Mouse (Mus musculus) kidney, embryonic 14.5 days (tissue): ENCODE results near the gene Tmem167. TPM values are rescaled to one million over a fixed set of nuclear protein-coding genes. Genes with fewer than 3 reads are reported as not detected.
"Not testable (repeated sequence)": the region's sequence is repeated elsewhere in the genome, so short reads cannot be mapped to it uniquely, and the experiment has no call there.

Experiments used
- ATAC-seq: fragments of 200-750 bp; cut with Nextera tagmentation; 2 replicates; pipeline ENCODE4 v1.8.0; 2017; ENCODE audit warnings: moderate number of reproducible peaks, mild to moderate bottlenecking, moderate TSS enrichment, moderate library complexity; ENCODE audit not compliant: low FRiP score, low TSS enrichment
- H3K27ac ChIP-seq: fragments of 300-500 bp; sonication (generic); 2 replicates; pipeline ENCODE4 v1.5.1; 2014; ENCODE audit warnings: low read depth, mild to moderate bottlenecking, low read length, moderate library complexity, mixed read lengths
- H3K27me3 ChIP-seq: fragments of 300-500 bp; sonication (generic); 2 replicates; pipeline ENCODE4 v1.6.1; 2014; ENCODE audit warnings: mild to moderate bottlenecking, low read length; ENCODE audit not compliant: control insufficient read depth, insufficient read depth
- H3K36me3 ChIP-seq: fragments of 300-500 bp; sonication (generic); 2 replicates; pipeline ENCODE4 v1.6.1; 2014; ENCODE audit warnings: low read length, mixed read lengths; ENCODE audit not compliant: control insufficient read depth, insufficient read depth
- H3K4me1 ChIP-seq: fragments of 300-500 bp; sonication (generic); 2 replicates; pipeline ENCODE4 v1.6.1; 2014; ENCODE audit warnings: low read length, mixed read lengths; ENCODE audit not compliant: control insufficient read depth, insufficient read depth
- H3K4me2 ChIP-seq: fragments of 300-500 bp; sonication (generic); replicated peaks from 2 replicates; pipeline ENCODE4 v1.6.1; 2014; ENCODE audit warnings: low read depth, mild to moderate bottlenecking, low read length
- H3K4me3 ChIP-seq: fragments of 300-500 bp; sonication (generic); 2 replicates; pipeline ENCODE4 v1.5.1; 2014; ENCODE audit warnings: mild to moderate bottlenecking, low read length
- H3K9ac ChIP-seq: fragments of 300-500 bp; sonication (generic); 2 replicates; pipeline ENCODE4 v1.6.1; 2014; ENCODE audit warnings: low read depth, mild to moderate bottlenecking, low read length, moderate library complexity
- H3K9me3 ChIP-seq: fragments of 300-500 bp; sonication (generic); 2 replicates; pipeline ENCODE4 v1.6.1; 2016; ENCODE audit warnings: low read length; ENCODE audit not compliant: control insufficient read depth
- WGBS: fragments of 180-500 bp; shearing (Covaris S2); extraction: QIAGEN DNeasy Blood & Tissue Kit; methylation state at CpG from one replicate; pipeline ENCODE4 v1.1.7; 2014; 5-methylcytosine and 5-hydroxymethylcytosine counted together
- polyA plus RNA-seq: library from polyadenylated mRNA; unstranded; fragments of >200 nt; fragmentation: Nextera tagmentation; extraction: Ambion mirVana; gene quantifications from 2 replicates; pipeline ENCODE4 v1.2.1, GENCODE M21; 2014

Gene Tmem167
- polyA plus RNA-seq = 77.0 and 88.9 TPM in 2 replicates

DNA sequence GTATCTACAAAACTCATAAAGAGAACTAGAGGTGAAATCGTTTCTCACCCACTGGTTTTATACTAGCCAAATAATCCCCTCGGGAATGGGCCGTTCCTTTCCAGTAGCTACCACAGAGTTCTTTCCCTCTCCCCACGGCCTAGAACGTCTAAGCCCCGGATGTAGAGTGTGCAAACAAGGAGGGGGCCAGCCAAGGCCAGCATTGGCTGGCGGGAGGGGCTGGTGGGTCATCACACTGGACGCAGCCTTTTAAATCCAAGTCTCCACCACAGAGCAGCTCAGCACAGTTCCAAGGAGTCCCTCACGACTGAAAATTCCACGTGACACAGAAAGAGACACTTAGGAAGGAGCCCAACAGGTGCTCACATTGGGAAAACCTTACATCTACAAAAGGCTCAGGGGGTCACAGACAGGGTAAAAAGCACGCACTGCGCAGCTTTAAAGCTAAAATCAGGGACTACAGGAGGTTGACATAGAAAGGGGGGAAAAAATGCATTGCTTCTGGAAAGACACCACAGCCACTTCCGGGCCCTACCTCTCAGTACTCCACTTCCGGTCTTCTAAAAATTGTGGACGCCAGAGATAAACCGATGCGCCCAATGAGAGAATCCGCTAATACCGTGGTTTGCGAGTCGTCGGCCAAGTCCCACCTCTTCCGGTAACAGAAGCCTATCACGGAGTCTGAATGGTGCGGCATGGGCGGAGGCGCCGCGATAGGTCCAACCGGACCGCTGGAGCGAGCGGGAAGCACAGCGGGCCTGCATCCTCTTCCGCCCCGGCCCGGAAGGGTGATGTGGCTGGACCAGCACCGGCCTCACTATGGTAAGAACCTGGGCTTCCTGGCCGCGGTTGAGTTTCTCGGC, at the start of gene Tmem167, which contains the start of gene Xrcc4:
Gene Tmem167, plus strand, starts transcription at position 162 of the 863 bp plus-strand sequence.
Gene Xrcc4, minus strand, starts transcription at position 647 of the 863 bp plus-strand sequence.
- Histone ChIP-seq H3K4me3 (peak within 1 kb of the TSS; percentile 93), H3K27ac (peak within 1 kb of the TSS; percentile 85), H3K36me3 (0 out of 2 replicates have a peak, but pooled peaks cover 5% of the 10 kb centered on the region), H3K4me1 (no peaks in the 10 kb centered on the region), H3K4me2 (peak within 1 kb of the TSS; percentile 92), H3K9ac (peak within 1 kb of the TSS; percentile 91), H3K27me3 (no peaks in the 10 kb centered on the region), H3K9me3 (no peaks in the 10 kb centered on the region)
- peak; percentile 100 for ATAC-seq
- 3% methylated on average over 41 of the region's 41 CpGs for WGBS

DNA sequence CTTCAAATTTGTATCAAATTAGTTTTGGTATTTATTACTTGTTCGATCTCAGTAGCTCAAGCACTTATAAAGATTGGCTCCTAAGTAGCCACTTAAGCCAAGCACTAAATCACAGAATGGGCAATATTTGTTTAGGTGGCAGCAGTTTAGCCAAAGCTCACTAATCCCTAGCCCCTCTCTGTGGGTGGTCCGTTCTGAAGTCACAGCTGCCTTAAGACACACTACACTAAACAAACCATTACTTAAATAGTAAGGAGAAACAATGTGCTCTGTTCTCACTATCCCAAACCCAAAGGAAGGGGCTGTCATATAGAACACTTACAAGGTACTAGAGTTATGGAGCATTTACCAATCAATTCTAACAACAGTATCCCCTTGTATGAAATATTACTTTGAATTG, 49.3 kb upstream of the Tmem167 start:
- Histone ChIP-seq H3K36me3 (no peaks in the 10 kb centered on the region), H3K9me3 (no peaks in the 10 kb centered on the region), H3K27ac (no peak overlapping the region), H3K4me3 (no peak overlapping the region), H3K4me1 (no peaks in the 10 kb centered on the region), H3K27me3 (no peaks in the 10 kb centered on the region), H3K4me2 (no peak overlapping the region), H3K9ac (no peak overlapping the region)
- 8% methylated on average over 2 of the region's 2 CpGs for WGBS
- peak; percentile 82 for ATAC-seq

DNA sequence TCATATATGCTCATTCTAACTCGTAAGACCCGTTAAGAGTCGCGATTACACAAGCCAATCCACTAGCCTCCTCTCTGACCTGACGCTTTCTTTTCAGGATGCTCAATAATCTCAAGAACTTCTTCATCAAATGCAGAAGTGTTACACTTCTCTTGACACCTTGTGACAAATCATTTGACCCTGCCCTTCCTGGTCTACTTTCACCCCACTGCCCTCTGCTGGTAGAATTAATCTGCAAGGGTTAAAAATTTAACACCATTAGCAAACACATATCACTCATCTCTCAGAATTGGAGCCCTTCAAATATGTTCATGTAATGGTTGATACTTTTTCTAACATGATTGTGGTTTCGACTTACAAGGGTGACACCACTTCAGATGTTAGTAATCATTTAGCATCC, 37.2 kb upstream of the Tmem167 start:
- Histone ChIP-seq H3K4me1 (no peaks in the 10 kb centered on the region), H3K4me3 (no peak overlapping the region), H3K9me3 (no peaks in the 10 kb centered on the region), H3K9ac (no peak overlapping the region), H3K36me3 (no peaks in the 10 kb centered on the region), H3K27ac (no peak overlapping the region), H3K27me3 (no peaks in the 10 kb centered on the region), H3K4me2 (no peak overlapping the region)
- ATAC-seq = no peak
- 85% methylated on average over 6 of the region's 6 CpGs for WGBS

DNA sequence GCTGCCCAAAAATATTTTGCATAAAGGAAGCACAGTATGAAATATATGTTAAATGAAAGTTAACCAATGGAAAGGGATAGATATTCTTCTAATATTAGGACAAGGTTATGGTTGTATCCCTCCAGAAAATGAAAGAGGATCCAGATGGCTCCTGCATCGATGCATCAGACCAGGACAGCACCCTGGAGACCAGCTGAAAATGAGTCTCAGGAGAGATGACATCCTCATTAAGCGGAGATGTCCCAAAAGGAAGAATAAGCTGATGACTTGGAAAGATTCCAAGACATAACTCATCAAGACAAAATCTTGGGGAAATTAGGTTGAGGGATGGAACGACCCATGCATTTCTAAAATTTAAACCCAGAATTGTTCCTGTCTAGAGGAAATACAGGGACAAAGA, 36.5 kb upstream of the Tmem167 start:
- no peaks in the 10 kb centered on the region for H3K9me3 ChIP-seq
- H3K4me3 ChIP-seq = no peak overlapping the region
- no peaks in the 10 kb centered on the region for H3K27me3 ChIP-seq
- H3K4me1 ChIP-seq = no peaks in the 10 kb centered on the region
- no peak overlapping the region for H3K4me2 ChIP-seq
- ATAC-seq = no peak
- no peak overlapping the region for H3K27ac ChIP-seq
- 67% methylated on average over 3 of the region's 3 CpGs for WGBS
- H3K9ac ChIP-seq = no peak overlapping the region
- no peaks in the 10 kb centered on the region for H3K36me3 ChIP-seq

DNA sequence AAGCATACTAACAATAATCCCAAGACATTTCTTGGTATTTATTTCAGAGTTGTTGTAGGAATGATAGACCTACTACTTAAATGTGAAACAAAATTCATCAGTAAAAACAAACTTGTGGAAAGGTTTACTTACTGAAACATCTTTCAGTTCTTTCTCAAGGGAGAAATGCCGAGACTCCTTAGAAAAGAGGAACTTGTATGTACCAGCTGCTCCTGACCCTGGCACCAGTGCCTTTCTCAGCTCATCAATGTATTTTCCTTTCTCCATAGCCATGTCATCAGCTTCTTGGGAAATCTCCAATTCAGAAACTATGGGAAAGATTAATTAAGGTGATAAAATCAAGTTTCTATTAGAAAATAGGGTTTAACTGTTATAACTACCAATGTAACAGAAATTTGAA, 27.0 kb upstream of the Tmem167 start:
- WGBS = 89% methylated on average over 1 of the region's 1 CpGs
- Histone ChIP-seq H3K4me3 (no peak overlapping the region), H3K4me1 (no peaks in the 10 kb centered on the region), H3K4me2 (no peak overlapping the region), H3K36me3 (no peaks in the 10 kb centered on the region), H3K27me3 (no peaks in the 10 kb centered on the region), H3K9me3 (no peaks in the 10 kb centered on the region), H3K9ac (no peak overlapping the region), H3K27ac (no peak overlapping the region)
- no peak for ATAC-seq

DNA sequence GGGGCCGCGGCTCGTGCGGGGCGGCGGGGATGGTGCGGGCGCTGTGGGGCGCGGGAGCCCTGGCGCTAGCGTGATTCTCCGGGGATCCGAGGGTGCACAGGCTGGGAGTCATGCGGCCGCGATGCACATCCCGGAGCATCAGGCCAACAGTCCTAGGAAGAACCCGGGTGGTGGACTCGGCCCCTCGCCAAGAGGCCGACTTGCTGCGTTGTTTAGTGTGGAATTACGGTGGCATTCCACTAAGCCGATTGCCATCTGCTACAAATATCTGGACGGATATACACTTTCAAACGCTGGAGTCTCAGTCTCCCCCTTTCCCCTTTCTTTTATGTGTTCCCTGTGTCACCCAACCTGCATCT, 881 bp downstream of the Tmem167 start:
- Histone ChIP-seq H3K27ac (peak overlapping the region; percentile 85), H3K4me3 (peak overlapping the region; percentile 93), H3K4me2 (peak overlapping the region; percentile 44), H3K9me3 (no peaks in the 10 kb centered on the region), H3K9ac (peak overlapping the region; percentile 91), H3K4me1 (no peaks in the 10 kb centered on the region), H3K36me3 (0 out of 2 replicates have a peak, but pooled peaks cover 5% of the 10 kb centered on the region), H3K27me3 (no peaks in the 10 kb centered on the region)
- WGBS = 1% methylated on average over 27 of the region's 27 CpGs
- peak; percentile 86 for ATAC-seq

DNA sequence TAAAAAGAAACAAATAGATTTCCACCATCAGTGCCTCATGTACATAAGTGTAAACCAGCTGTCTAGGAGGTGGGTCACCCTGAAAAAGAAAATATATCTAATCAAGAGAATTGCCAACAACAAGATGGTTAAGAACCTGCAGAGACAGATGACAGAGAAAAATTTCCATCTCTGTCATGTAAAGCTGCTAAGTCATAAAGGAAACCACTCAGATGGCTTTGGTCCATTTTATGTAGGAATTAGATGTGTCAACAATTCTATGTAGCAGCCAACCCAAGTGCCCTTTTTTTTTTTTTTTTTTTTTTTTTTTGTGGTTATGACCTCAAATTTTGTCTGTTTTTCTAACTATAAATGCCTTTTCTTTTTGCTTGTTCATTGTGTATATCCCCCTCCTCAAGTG, 12.6 kb downstream of the Tmem167 start:
- no peak overlapping the region for H3K4me2 ChIP-seq
- H3K36me3 ChIP-seq = peaks cover 53% of the 10 kb centered on the region

DNA sequence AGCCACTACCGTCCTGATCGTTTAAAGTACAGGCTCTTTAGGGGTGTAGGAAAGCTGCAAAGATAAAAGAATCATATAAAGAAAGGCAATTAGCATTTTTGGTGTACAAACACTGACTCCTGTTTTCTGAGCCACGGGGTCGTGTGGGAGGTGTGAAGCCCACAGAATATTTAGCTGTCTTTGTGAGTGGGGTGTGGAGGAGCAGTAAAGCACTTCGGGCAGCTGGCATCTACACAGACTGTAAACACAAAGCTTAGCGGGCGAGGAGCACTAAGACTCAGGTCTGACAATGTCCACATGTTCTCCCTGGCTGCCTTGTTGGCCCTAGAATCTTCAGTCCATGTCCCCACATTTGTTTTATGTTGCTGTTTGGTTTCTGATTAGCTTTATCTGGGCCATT, 17.2 kb downstream of the Tmem167 start:
- H3K4me2 ChIP-seq = no peak overlapping the region
- H3K4me3 ChIP-seq = no peak overlapping the region
- ATAC-seq = no peak
- H3K4me1 ChIP-seq = 0 out of 2 replicates have a peak, but pooled peaks cover 1% of the 10 kb centered on the region
- H3K9me3 ChIP-seq = no peaks in the 10 kb centered on the region
- H3K27ac ChIP-seq = no peak overlapping the region
- H3K27me3 ChIP-seq = no peaks in the 10 kb centered on the region
- peaks cover 44% of the 10 kb centered on the region for H3K36me3 ChIP-seq
- no peak overlapping the region for H3K9ac ChIP-seq
- WGBS = 80% methylated on average over 7 of the region's 7 CpGs

More for the DNA sequence above, 12.6 kb downstream of the Tmem167 start:
- no peak overlapping the region for H3K9ac ChIP-seq
- no peaks in the 10 kb centered on the region for H3K4me1 ChIP-seq
- no peaks in the 10 kb centered on the region for H3K27me3 ChIP-seq
- no peak for ATAC-seq
- no peaks in the 10 kb centered on the region for H3K9me3 ChIP-seq
- no peak overlapping the region for H3K4me3 ChIP-seq
- no peak overlapping the region for H3K27ac ChIP-seq

DNA sequence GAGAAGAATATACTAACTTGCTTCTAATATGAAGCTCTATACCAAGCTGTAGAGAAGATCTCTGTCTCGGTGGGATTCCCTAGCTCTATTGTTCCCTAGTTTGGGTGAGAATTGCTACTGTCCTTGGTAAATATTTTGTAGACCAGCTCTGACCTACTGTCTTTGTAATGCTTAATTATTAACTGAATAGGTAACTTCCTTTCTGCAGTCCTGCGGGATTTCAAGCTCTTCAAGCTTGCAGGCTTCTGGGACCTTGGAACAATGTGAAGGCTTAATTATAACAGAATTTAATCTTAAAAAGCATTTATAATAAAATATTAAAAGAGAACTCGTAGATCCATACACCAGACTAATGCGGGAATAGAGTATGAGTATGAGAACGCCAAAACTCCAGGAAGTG, 19.8 kb downstream of the Tmem167 start:
- not testable (repeated sequence) for H3K4me2 ChIP-seq, H3K27me3 ChIP-seq, H3K4me1 ChIP-seq, H3K9me3 ChIP-seq, H3K4me3 ChIP-seq, H3K27ac ChIP-seq, H3K9ac ChIP-seq, ATAC-seq
- H3K36me3 ChIP-seq = peaks cover 24% of the 10 kb centered on the region
- WGBS = 90% methylated on average over 5 of the region's 5 CpGs
